Mouse (Mus musculus) embryonic facial prominence, embryonic 12.5 days (tissue): ENCODE results near the gene H2-T24. TPM values are rescaled to one million over a fixed set of nuclear protein-coding genes. Genes with fewer than 3 reads are reported as not detected.
"Not testable (repeated sequence)": the region's sequence is repeated elsewhere in the genome, so short reads cannot be mapped to it uniquely, and the experiment has no call there.

Experiments used
- ATAC-seq: fragments of 200-750 bp; cut with Nextera tagmentation; 2 replicates; pipeline ENCODE4 v1.8.0; 2017; ENCODE audit not compliant: insufficient number of reproducible peaks, insufficient read depth, low FRiP score, low TSS enrichment
- H3K27ac ChIP-seq: fragments of 300-500 bp; sonication (generic); 2 replicates; pipeline ENCODE4 v1.5.1; 2016; ENCODE audit warnings: mild to moderate bottlenecking
- H3K27me3 ChIP-seq: fragments of 300-500 bp; sonication (generic); 2 replicates; pipeline ENCODE4 v1.6.1; 2016; ENCODE audit warnings: mild to moderate bottlenecking, moderate library complexity
- H3K36me3 ChIP-seq: fragments of 300-500 bp; sonication (generic); 2 replicates; pipeline ENCODE4 v1.6.1; 2016; ENCODE audit warnings: mild to moderate bottlenecking
- H3K4me1 ChIP-seq: fragments of 300-500 bp; sonication (generic); 2 replicates; pipeline ENCODE4 v1.6.1; 2016
- H3K4me2 ChIP-seq: fragments of 300-500 bp; sonication (generic); replicated peaks from 2 replicates; pipeline ENCODE4 v1.6.1; 2016; ENCODE audit warnings: mild to moderate bottlenecking, moderate library complexity
- H3K4me3 ChIP-seq: fragments of 300-500 bp; sonication (generic); 2 replicates; pipeline ENCODE4 v1.5.1; 2016; ENCODE audit warnings: mild to moderate bottlenecking
- H3K9ac ChIP-seq: fragments of 300-500 bp; sonication (generic); 2 replicates; pipeline ENCODE4 v1.6.1; 2016; ENCODE audit warnings: mild to moderate bottlenecking, moderate library complexity
- H3K9me3 ChIP-seq: fragments of 300-500 bp; sonication (generic); 2 replicates; pipeline ENCODE4 v1.6.1; 2016; ENCODE audit warnings: mild to moderate bottlenecking, moderate library complexity
- WGBS: fragments of 180-500 bp; shearing (Covaris S2); methylation state at CpG from one replicate; pipeline ENCODE4 v1.1.7; 2016; 5-methylcytosine and 5-hydroxymethylcytosine counted together
- polyA plus RNA-seq: library from polyadenylated mRNA; unstranded; fragments of >200 nt; fragmentation: Nextera tagmentation; extraction: Ambion mirVana; gene quantifications from 2 replicates; pipeline ENCODE4 v1.2.1, GENCODE M21; 2016

H2-T24 gene
- 3.7 and 5.5 TPM in 2 replicates for polyA plus RNA-seq

- H3K27ac ChIP-seq, result peak within 1 kb of the TSS; percentile 32
- 0 out of 2 replicates have a peak, but pooled peaks have one; percentile 60 for ATAC-seq
- H3K9ac ChIP-seq, result no peak within 1 kb of the TSS
- no peaks in the 10 kb centered on the region for H3K36me3 ChIP-seq
- WGBS, result 38% methylated on average over 15 of the region's 15 CpGs
- H3K4me1 ChIP-seq, result peaks cover 13% of the 10 kb centered on the region; the same call in 1 of the 2 replicates
- no peaks in the 10 kb centered on the region for H3K27me3 ChIP-seq
- H3K9me3 ChIP-seq, result no peaks in the 10 kb centered on the region
- H3K4me2 ChIP-seq, result peak within 1 kb of the TSS; percentile 23
- no peak within 1 kb of the TSS for H3K4me3 ChIP-seq
Observed at GRCm38 (mm10) chr17:36020191-36021073, at the start of gene H2-T24. Gene H2-T24, minus strand, starts transcription at chr17:36020560.

- no peak overlapping the region for H3K27ac ChIP-seq
- no peaks in the 10 kb centered on the region for H3K4me1 ChIP-seq
- no peaks in the 10 kb centered on the region for H3K36me3 ChIP-seq
- 27% methylated on average over 2 of the region's 2 CpGs for WGBS
- H3K4me3 ChIP-seq, result no peak overlapping the region
- H3K4me2 ChIP-seq, result no peak overlapping the region
- no peaks in the 10 kb centered on the region for H3K9me3 ChIP-seq
- no peak for ATAC-seq
- no peaks in the 10 kb centered on the region for H3K27me3 ChIP-seq
- no peak overlapping the region for H3K9ac ChIP-seq
Observed at GRCm38 (mm10) chr17:36060829-36061228, 40.5 kb upstream of the H2-T24 start.

GRCm38 (mm10) chr17:36058362-36058761 is 38.0 kb upstream of the H2-T24 start, which contains the start of gene Gm11127:
Gene Gm11127, minus strand, starts transcription at chr17:36058371.
- not testable (repeated sequence) for H3K4me2 ChIP-seq, H3K27ac ChIP-seq, ATAC-seq, H3K9me3 ChIP-seq, H3K9ac ChIP-seq, H3K4me1 ChIP-seq, H3K4me3 ChIP-seq, H3K36me3 ChIP-seq, H3K27me3 ChIP-seq
- 63% methylated on average over 1 of the region's 1 CpGs for whole genome bisulfite sequencing

GRCm38 (mm10) chr17:36057927-36058326 is 37.6 kb upstream of the H2-T24 start:
- H3K9me3 ChIP-seq, H3K36me3 ChIP-seq, H3K9ac ChIP-seq, H3K4me3 ChIP-seq, H3K27ac ChIP-seq, H3K27me3 ChIP-seq, H3K4me2 ChIP-seq, H3K4me1 ChIP-seq, ATAC-seq: not testable (repeated sequence)
- WGBS, result 87% methylated on average over 25 of the region's 25 CpGs

GRCm38 (mm10) chr17:36043286-36043685 is 22.9 kb upstream of the H2-T24 start:
- peaks cover 3% of the 10 kb centered on the region; the same call in 1 of the 2 replicates for H3K4me1 ChIP-seq
- H3K4me3 ChIP-seq, result peak overlapping the region; percentile 39
- H3K36me3 ChIP-seq, result no peaks in the 10 kb centered on the region
- ATAC-seq, result no peak
- H3K27me3 ChIP-seq, result 0 out of 2 replicates have a peak, but pooled peaks cover 3% of the 10 kb centered on the region
- peak overlapping the region; percentile 73 for H3K4me2 ChIP-seq
- no peaks in the 10 kb centered on the region for H3K9me3 ChIP-seq
- no peak overlapping the region for H3K27ac ChIP-seq
- H3K9ac ChIP-seq, result 0 out of 2 replicates have a peak overlapping the region, but pooled peaks have one; percentile 28
- WGBS, result 80% methylated on average over 3 of the region's 3 CpGs

GRCm38 (mm10) chr17:36042610-36043169 is 22.3 kb upstream of the H2-T24 start, which contains the start of the genes H2-T22 and Gm6034:
Gene H2-T22, minus strand, starts transcription at chr17:36042747.
Gene Gm6034, plus strand, starts transcription at chr17:36042961.
- 2% methylated on average over 12 of the region's 12 CpGs for WGBS
- peak; percentile 95 for ATAC-seq

GRCm38 (mm10) chr17:36042055-36042454 is 21.7 kb upstream of the H2-T24 start:
- H3K27me3 ChIP-seq, H3K9me3 ChIP-seq, H3K36me3 ChIP-seq, H3K27ac ChIP-seq, H3K4me1 ChIP-seq: not testable (repeated sequence)
- peak overlapping the region; percentile 73 for H3K4me2 ChIP-seq
- H3K9ac ChIP-seq, result peak overlapping the region; percentile 60
- H3K4me3 ChIP-seq, result peak overlapping the region; percentile 39
- 1% methylated on average over 19 of the region's 19 CpGs for WGBS
- ATAC-seq, result peak; percentile 81

More at GRCm38 (mm10) chr17:36042610-36043169, 22.3 kb upstream of the H2-T24 start, which contains the start of the genes H2-T22 and Gm6034:
- Histone ChIP-seq H3K9ac (peak within 1 kb of the TSS; percentile 60), H3K4me2 (peak within 1 kb of the TSS; percentile 73), H3K4me3 (peak within 1 kb of the TSS; percentile 39)
- H3K9me3 ChIP-seq, H3K4me1 ChIP-seq, H3K36me3 ChIP-seq, H3K27me3 ChIP-seq, H3K27ac ChIP-seq: not testable (repeated sequence)

GRCm38 (mm10) chr17:36040604-36041003 is 20.2 kb upstream of the H2-T24 start:
- not testable (repeated sequence) for H3K9me3 ChIP-seq, H3K27ac ChIP-seq, H3K27me3 ChIP-seq, H3K4me2 ChIP-seq, H3K4me1 ChIP-seq, H3K36me3 ChIP-seq, H3K9ac ChIP-seq, H3K4me3 ChIP-seq, ATAC-seq
- WGBS, result 89% methylated on average over 2 of the region's 2 CpGs

GRCm38 (mm10) chr17:36036126-36036525 is 15.8 kb upstream of the H2-T24 start:
- not testable (repeated sequence) for H3K9me3 ChIP-seq, H3K27ac ChIP-seq, H3K36me3 ChIP-seq, H3K9ac ChIP-seq, H3K27me3 ChIP-seq, H3K4me1 ChIP-seq, H3K4me3 ChIP-seq, ATAC-seq, H3K4me2 ChIP-seq
- WGBS, result 86% methylated on average over 13 of the region's 13 CpGs

GRCm38 (mm10) chr17:36035010-36035638 is 14.8 kb upstream of the H2-T24 start:
- WGBS, result 41% methylated on average over 3 of the region's 3 CpGs
- H3K36me3 ChIP-seq, H3K27me3 ChIP-seq, H3K9me3 ChIP-seq, H3K4me1 ChIP-seq, H3K4me2 ChIP-seq, H3K9ac ChIP-seq, ATAC-seq, H3K4me3 ChIP-seq, H3K27ac ChIP-seq: not testable (repeated sequence)

- not testable (repeated sequence) for ATAC-seq, H3K4me3 ChIP-seq, H3K4me1 ChIP-seq, H3K27me3 ChIP-seq, H3K9me3 ChIP-seq, H3K36me3 ChIP-seq, H3K4me2 ChIP-seq, H3K9ac ChIP-seq, H3K27ac ChIP-seq
- WGBS, result 56% methylated on average over 3 of the region's 3 CpGs
Observed at GRCm38 (mm10) chr17:36034524-36034923, 14.2 kb upstream of the H2-T24 start.
